Mouse (Mus musculus): ENCODE measurements around the gene Dgat2.

The Dgat2 gene

GRCm38 (mm10) chr7:99160995-99161394 lies 21.5 kb downstream of the Dgat2 start:
- DNase-seq: no peak

GRCm38 (mm10) chr7:99159446-99159845 lies 23.1 kb downstream of the Dgat2 start:
- no peak for DNase-seq

GRCm38 (mm10) chr7:99158904-99159303 lies 23.6 kb downstream of the Dgat2 start:
- DNase-seq: no peak

- no peak for DNase-seq
Observed at GRCm38 (mm10) chr7:99158011-99158410, 24.5 kb downstream of the Dgat2 start.

- no peak for DNase-seq
Observed at GRCm38 (mm10) chr7:99156737-99157136, 25.8 kb downstream of the Dgat2 start.

GRCm38 (mm10) chr7:99155311-99156289 lies 26.9 kb downstream of the Dgat2 start:
- no peak for DNase-seq

GRCm38 (mm10) chr7:99154648-99155151 lies 27.8 kb downstream of the Dgat2 start:
- DNase-seq: no peak

GRCm38 (mm10) chr7:99153686-99154202 lies 28.8 kb downstream of the Dgat2 start:
- no peak for DNase-seq

GRCm38 (mm10) chr7:99152756-99153155 lies 29.8 kb downstream of the Dgat2 start:
- DNase-seq: no peak

GRCm38 (mm10) chr7:99151342-99151741 lies 31.2 kb downstream of the Dgat2 start:
- peak; percentile 92 to 95 for DNase-seq

GRCm38 (mm10) chr7:99149017-99149416 lies 33.5 kb downstream of the Dgat2 start:
- no peak for DNase-seq

GRCm38 (mm10) chr7:99147494-99147893 lies 35.0 kb downstream of the Dgat2 start:
- no peak for DNase-seq

- DNase-seq: peak in 1 of 2 experiments; percentile 42
Observed at GRCm38 (mm10) chr7:99146906-99147305, 35.6 kb downstream of the Dgat2 start.

- DNase-seq: no peak
Observed at GRCm38 (mm10) chr7:99146011-99146410, 36.5 kb downstream of the Dgat2 start.

GRCm38 (mm10) chr7:99144616-99145015 lies 37.9 kb downstream of the Dgat2 start:
- no peak for DNase-seq

GRCm38 (mm10) chr7:99143244-99143643 lies 39.3 kb downstream of the Dgat2 start:
- DNase-seq: no peak

- DNase-seq: no peak
Observed at GRCm38 (mm10) chr7:99141919-99142606, 40.5 kb downstream of the Dgat2 start.

GRCm38 (mm10) chr7:99140984-99141918 lies 41.3 kb downstream of the Dgat2 start, which contains the start of gene Uvrag:
TSS of gene Uvrag (minus strand) at chr7:99141141.
- DNase-seq: peak; percentile 98 to 99

- DNase-seq: no peak
Observed at GRCm38 (mm10) chr7:99140511-99140910, 42.0 kb downstream of the Dgat2 start.

- peak in 1 of 2 experiments; percentile 33 for DNase-seq
Observed at GRCm38 (mm10) chr7:99139841-99140491, 42.6 kb downstream of the Dgat2 start.

GRCm38 (mm10) chr7:99137541-99137940 lies 45.0 kb downstream of the Dgat2 start:
- no peak for DNase-seq
